Mouse (Mus musculus) hindbrain, postnatal 0 days (tissue): ENCODE results near the gene Alk. TPM values are rescaled to one million over a fixed set of nuclear protein-coding genes. Genes with fewer than 3 reads are reported as not detected.

Source experiments
- ATAC-seq: fragments of 200-750 bp; cut with Nextera tagmentation; 2 replicates; pipeline ENCODE4 v1.8.0; 2017; ENCODE audit warnings: mild to moderate bottlenecking, moderate TSS enrichment, moderate library complexity
- DNase-seq: peaks from one replicate; pipeline ENCODE4 v3.0.0-alpha.2; 2015; ENCODE audit warnings: low spot score
- H3K27ac ChIP-seq: fragments of 300-500 bp; sonication (generic); 2 replicates; pipeline ENCODE4 v1.5.1; 2014; ENCODE audit warnings: mild to moderate bottlenecking
- H3K27me3 ChIP-seq: fragments of 300-500 bp; sonication (generic); 2 replicates; pipeline ENCODE4 v1.6.1; 2014; ENCODE audit warnings: low read length, mixed read lengths; ENCODE audit not compliant: insufficient read depth
- H3K36me3 ChIP-seq: fragments of 300-500 bp; sonication (generic); 2 replicates; pipeline ENCODE4 v1.6.1; 2014; ENCODE audit warnings: low read length, mixed read lengths; ENCODE audit not compliant: insufficient read depth
- H3K4me1 ChIP-seq: fragments of 300-500 bp; sonication (generic); 2 replicates; pipeline ENCODE4 v1.6.1; 2014; ENCODE audit warnings: antibody characterized with exemption, low read length, mixed read lengths; ENCODE audit not compliant: insufficient read depth
- H3K4me2 ChIP-seq: fragments of 300-500 bp; sonication (generic); 2 replicates; pipeline ENCODE4 v1.6.1; 2014; ENCODE audit warnings: low read depth, mild to moderate bottlenecking, low read length, moderate library complexity, mixed read lengths
- H3K4me3 ChIP-seq: fragments of 300-500 bp; sonication (generic); 2 replicates; pipeline ENCODE4 v1.5.1; 2014; ENCODE audit warnings: low read length
- H3K9ac ChIP-seq: fragments of 300-500 bp; sonication (generic); replicated peaks from 2 replicates; pipeline ENCODE4 v1.6.1; 2014; ENCODE audit warnings: mild to moderate bottlenecking, low read length, moderate library complexity, mixed read lengths
- H3K9me3 ChIP-seq: fragments of 300-500 bp; sonication (generic); 2 replicates; pipeline ENCODE4 v1.6.1; 2016; ENCODE audit warnings: low read length, mixed read lengths
- CTCF ChIP-seq: IDR thresholded peaks from 2 replicates; pipeline ENCODE4 v1.5.1; 2016; ENCODE audit warnings: antibody characterized with exemption, control low read depth, low read depth
- WGBS: fragments of 180-500 bp; shearing (Covaris S2); extraction: QIAGEN DNeasy Blood & Tissue Kit; methylation state at CpG from one replicate; pipeline ENCODE4 v1.1.7; 2014; 5-methylcytosine and 5-hydroxymethylcytosine counted together
- polyA plus RNA-seq: library from polyadenylated mRNA; unstranded; fragments of >200 nt; fragmentation: Nextera tagmentation; extraction: Ambion mirVana; gene quantifications from 2 replicates; pipeline ENCODE4 v1.2.1, GENCODE M21; 2015
- total RNA-seq: library from RNA; depleted of rRNA; stranded (reverse); fragments of >200 nt; gene quantifications from 2 replicates; pipeline ENCODE4 v1.2.3, GENCODE M21; 2014

Gene Alk
- total and polyA plus RNA-seq, 2 experiments from 2014 or later, result 3.4 to 17.1 TPM

GRCm38 (mm10) chr17:72187026-72187425, 417.4 kb downstream of the Alk start:
- no peak for TF ChIP-seq CTCF
- Histone ChIP-seq H3K36me3 (no peaks in the 10 kb centered on the region), H3K27me3 (no peaks in the 10 kb centered on the region), H3K4me3 (no peak overlapping the region), H3K27ac (no peak overlapping the region), H3K9ac (no peak overlapping the region), H3K4me2 (no peak overlapping the region), H3K4me1 (no peaks in the 10 kb centered on the region), H3K9me3 (no peaks in the 10 kb centered on the region)
- ATAC-seq (no peak), DNase-seq (no peak)
- 91% methylated on average over 1 of the region's 1 CpGs for WGBS

GRCm38 (mm10) chr17:72182414-72182813, 422.0 kb downstream of the Alk start:
- Histone ChIP-seq H3K36me3 (no peaks in the 10 kb centered on the region), H3K4me3 (no peak overlapping the region), H3K27me3 (no peaks in the 10 kb centered on the region), H3K4me1 (no peaks in the 10 kb centered on the region), H3K9me3 (no peaks in the 10 kb centered on the region), H3K27ac (no peak overlapping the region), H3K9ac (no peak overlapping the region), H3K4me2 (no peak overlapping the region)
- WGBS, result 83% methylated on average over 2 of the region's 2 CpGs
- no peak for ATAC-seq
- no peak for TF ChIP-seq CTCF
- no peak for DNase-seq

- H3K4me2 ChIP-seq, result no peak overlapping the region
- no peak for TF ChIP-seq CTCF
- H3K9me3 ChIP-seq, result no peaks in the 10 kb centered on the region
- no peak overlapping the region for H3K4me3 ChIP-seq
- H3K36me3 ChIP-seq, result no peaks in the 10 kb centered on the region
- DNase-seq (no peak), ATAC-seq (no peak)
- H3K9ac ChIP-seq, result no peak overlapping the region
- H3K4me1 ChIP-seq, result no peaks in the 10 kb centered on the region
- 93% methylated on average over 9 of the region's 9 CpGs for WGBS
- no peaks in the 10 kb centered on the region for H3K27me3 ChIP-seq
- no peak overlapping the region for H3K27ac ChIP-seq
Measured at GRCm38 (mm10) chr17:72180200-72180599, 424.2 kb downstream of the Alk start.

GRCm38 (mm10) chr17:72179722-72180140, 424.7 kb downstream of the Alk start:
- DNase-seq (no peak), ATAC-seq (no peak)
- H3K4me1 ChIP-seq, result no peaks in the 10 kb centered on the region
- no peaks in the 10 kb centered on the region for H3K36me3 ChIP-seq
- H3K27me3 ChIP-seq, result no peaks in the 10 kb centered on the region
- no peak overlapping the region for H3K4me3 ChIP-seq
- H3K9ac ChIP-seq, result no peak overlapping the region
- no peaks in the 10 kb centered on the region for H3K9me3 ChIP-seq
- TF ChIP-seq CTCF, result no peak
- 89% methylated on average over 14 of the region's 14 CpGs for WGBS
- H3K27ac ChIP-seq, result no peak overlapping the region
- no peak overlapping the region for H3K4me2 ChIP-seq

GRCm38 (mm10) chr17:72173778-72174177, 430.6 kb downstream of the Alk start:
- no peak for TF ChIP-seq CTCF
- ATAC-seq, result no peak
- Histone ChIP-seq H3K27ac (no peak overlapping the region), H3K27me3 (no peaks in the 10 kb centered on the region), H3K36me3 (no peaks in the 10 kb centered on the region), H3K9ac (no peak overlapping the region), H3K4me2 (no peak overlapping the region), H3K4me1 (no peaks in the 10 kb centered on the region), H3K4me3 (no peak overlapping the region), H3K9me3 (no peaks in the 10 kb centered on the region)
- DNase-seq, result no peak
- 62% methylated on average over 3 of the region's 3 CpGs for WGBS

GRCm38 (mm10) chr17:72168152-72168551, 436.3 kb downstream of the Alk start:
- no peak overlapping the region for H3K4me2 ChIP-seq
- H3K9ac ChIP-seq, result no peak overlapping the region
- no peaks in the 10 kb centered on the region for H3K9me3 ChIP-seq
- H3K36me3 ChIP-seq, result no peaks in the 10 kb centered on the region
- no peaks in the 10 kb centered on the region; the same call in 1 of the 2 replicates for H3K4me1 ChIP-seq
- DNase-seq (no peak), ATAC-seq (no peak)
- H3K27ac ChIP-seq, result no peak overlapping the region
- no peak for TF ChIP-seq CTCF
- WGBS, result 73% methylated on average over 5 of the region's 5 CpGs
- H3K27me3 ChIP-seq, result no peaks in the 10 kb centered on the region
- H3K4me3 ChIP-seq, result no peak overlapping the region

- ATAC-seq, result no peak
- Histone ChIP-seq H3K9me3 (no peaks in the 10 kb centered on the region), H3K27me3 (no peaks in the 10 kb centered on the region), H3K9ac (no peak overlapping the region), H3K36me3 (no peaks in the 10 kb centered on the region), H3K4me1 (no peaks in the 10 kb centered on the region), H3K4me2 (no peak overlapping the region), H3K27ac (no peak overlapping the region), H3K4me3 (no peak overlapping the region)
- 71% methylated on average over 5 of the region's 5 CpGs for WGBS
- no peak for TF ChIP-seq CTCF
- DNase-seq, result no peak
Measured at GRCm38 (mm10) chr17:72158857-72159385, 445.5 kb downstream of the Alk start.
